Mouse (Mus musculus) ES-E14 (cell line): ENCODE results near the gene Ubl4b.

ENCODE experiments used
- CHD2 ChIP-seq: IDR thresholded peaks from 2 replicates; pipeline ENCODE4 v1.6.1; 2014; ENCODE audit warnings: mild to moderate bottlenecking, low read depth, low read length, inconsistent platforms
- HCFC1 ChIP-seq: IDR thresholded peaks from 2 replicates; pipeline ENCODE4 v1.6.1; 2012; ENCODE audit warnings: low read length, inconsistent platforms, borderline replicate concordance; ENCODE audit not compliant: insufficient read depth
- ZC3H11A ChIP-seq: IDR thresholded peaks from 2 replicates; pipeline ENCODE4 v1.6.1; 2012; ENCODE audit warnings: low read depth, mild to moderate bottlenecking, inconsistent platforms, low read length, borderline replicate concordance

- no peak for TF ChIP-seq ZC3H11A
- no peak for TF ChIP-seq CHD2
- TF ChIP-seq HCFC1: no peak
Observed at GRCm38 (mm10) chr3:107595264-107595937, 40.5 kb upstream of the Ubl4b start.
